Mouse (Mus musculus): Measurements from ENCODE around the gene Napb. TPM values are rescaled to one million over a fixed set of nuclear protein-coding genes. Genes with fewer than 3 reads are reported as not detected.
"Not testable (repeated sequence)": the region's sequence is repeated elsewhere in the genome, so short reads cannot be mapped to it uniquely, and the experiment has no call there.

Gene Napb
- polyA plus RNA-seq (2012; ENCODE audit: insufficient read depth, insufficient read length, missing spikeins) = 0.40 and 1.0 TPM in 2 replicates

DNA sequence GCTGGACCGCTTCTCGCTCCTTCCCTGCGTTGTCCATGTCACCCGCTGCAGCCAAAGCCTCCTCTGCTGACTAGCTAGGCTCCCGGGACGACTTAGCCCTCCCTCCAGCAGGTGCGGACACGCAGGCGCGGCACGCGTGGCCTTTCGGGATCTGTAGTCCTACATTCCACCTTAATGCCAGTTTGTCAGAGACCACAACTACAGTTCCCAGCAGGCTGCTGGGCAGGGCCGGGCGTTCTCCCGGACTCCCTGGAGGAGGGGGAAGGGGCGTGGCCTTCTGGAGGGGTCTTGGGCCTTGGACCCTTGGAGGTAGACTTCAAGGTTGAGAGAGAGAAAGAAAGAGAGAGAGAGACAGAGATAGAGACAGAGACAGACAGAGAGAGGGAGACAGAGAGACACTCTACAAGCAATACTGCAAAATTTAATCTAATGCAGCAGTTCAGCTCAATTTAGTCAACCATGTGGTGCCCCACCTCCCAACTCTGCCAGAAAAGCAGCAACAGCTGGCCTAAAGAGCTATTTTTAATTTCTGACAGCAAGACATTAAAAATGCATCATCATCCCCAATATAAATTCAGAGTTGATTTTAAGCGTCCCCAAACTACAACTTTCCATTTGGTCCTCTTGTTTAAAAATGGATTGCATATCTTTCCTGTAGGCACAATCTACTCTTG lies at the start of gene Napb:
TSS of gene Napb (minus strand) at position 141 of the 674 bp plus-strand sequence.
- no peaks in the 10 kb centered on the region for H3K4me1 ChIP-seq (ENCODE audit: control insufficient read depth, insufficient read depth, insufficient read length, low read length)
- peak within 1 kb of the TSS; percentile 94 for H3K4me3 ChIP-seq (ENCODE audit: insufficient read depth, low read depth, low read length)
- H3K27ac ChIP-seq (replicated peaks; ENCODE audit: low read depth, low read length) = no peak within 1 kb of the TSS

DNA sequence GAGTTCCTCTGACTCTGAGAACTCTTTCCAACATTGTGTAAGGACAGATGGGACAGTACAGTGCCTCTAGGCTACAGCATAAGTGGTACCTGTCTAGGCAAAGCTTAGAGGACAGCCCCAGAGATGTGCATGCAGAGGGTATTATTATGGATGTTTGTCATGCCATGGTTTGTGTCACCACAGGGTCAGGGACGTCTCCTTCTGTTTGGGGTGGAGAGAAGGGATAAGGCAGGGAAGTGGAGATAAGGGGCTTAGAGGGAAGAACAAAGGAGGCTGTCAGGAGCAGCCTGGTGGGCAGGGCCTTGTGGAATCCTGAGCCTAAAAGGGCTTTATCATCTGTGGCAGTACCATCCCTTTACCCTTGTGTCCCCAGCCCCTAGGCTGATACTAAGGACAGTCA lies 49.4 kb upstream of the Napb start, which contains the start of gene 8030411F24Rik:
TSS of gene 8030411F24Rik (plus strand) at position 301 of the 400 bp plus-strand sequence.
- Histone ChIP-seq H3K4me3 (ENCODE audit: insufficient read depth, low read depth, low read length) (no peak within 1 kb of the TSS), H3K4me1 (ENCODE audit: control insufficient read depth, insufficient read depth, insufficient read length, low read length) (no peaks in the 10 kb centered on the region), H3K27ac (replicated peaks; ENCODE audit: low read depth, low read length) (no peak within 1 kb of the TSS)

GRCm38 (mm10) chr2:148771397-148771796 lies 39.1 kb upstream of the Napb start, which contains the start of gene Cst11:
Cst11 (minus strand) TSS chr2:148771497.
- H3K4me3 ChIP-seq (ENCODE audit: insufficient read depth, low read depth, low read length) = not testable (repeated sequence)

DNA sequence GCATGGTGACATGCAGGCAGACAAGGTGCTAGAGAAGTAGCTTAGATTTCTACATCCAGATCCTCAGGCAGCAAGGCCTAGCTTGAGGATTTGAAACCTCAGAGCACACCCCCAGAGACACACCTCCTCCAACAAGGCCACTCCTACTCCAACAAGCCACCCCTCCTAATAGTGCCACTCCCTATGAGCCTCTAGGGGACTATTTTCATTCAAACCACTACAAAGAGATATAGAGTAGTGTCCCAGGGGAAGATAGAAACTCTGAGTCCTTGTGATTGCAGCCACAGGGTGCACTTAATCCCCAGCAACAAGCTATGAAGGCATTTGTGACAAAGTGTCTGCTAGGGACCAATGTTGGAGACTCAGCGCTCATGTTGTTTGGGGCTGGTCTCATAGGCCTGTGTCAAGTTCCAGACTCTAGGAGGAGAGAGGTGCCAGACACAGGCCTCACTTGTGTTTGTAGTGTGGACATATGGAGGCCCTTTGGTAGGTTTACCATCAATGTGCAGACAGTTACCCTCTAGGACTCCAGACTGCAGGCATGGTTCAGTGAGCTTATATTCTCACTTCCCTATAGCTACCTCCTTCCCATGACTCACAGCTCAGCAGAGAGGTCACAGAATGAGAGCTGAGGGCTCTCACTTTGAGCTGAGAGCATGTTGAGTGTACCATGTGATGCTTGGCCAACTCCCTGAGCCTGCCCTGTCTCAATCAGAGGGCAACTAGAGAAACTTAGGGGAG lies 31.6 kb upstream of the Napb start:
- no peak overlapping the region for H3K4me3 ChIP-seq (ENCODE audit: insufficient read depth, low read depth, low read length)
- no peaks in the 10 kb centered on the region for H3K4me1 ChIP-seq (ENCODE audit: control insufficient read depth, insufficient read depth, insufficient read length, low read length)
- H3K27ac ChIP-seq (replicated peaks; ENCODE audit: low read depth, low read length) = no peak overlapping the region

More at GRCm38 (mm10) chr2:148771397-148771796, 39.1 kb upstream of the Napb start, which contains the start of gene Cst11:
- not testable (repeated sequence) for H3K27ac ChIP-seq (replicated peaks; ENCODE audit: low read depth, low read length); H3K4me1 ChIP-seq (ENCODE audit: control insufficient read depth, insufficient read depth, insufficient read length, low read length)

DNA sequence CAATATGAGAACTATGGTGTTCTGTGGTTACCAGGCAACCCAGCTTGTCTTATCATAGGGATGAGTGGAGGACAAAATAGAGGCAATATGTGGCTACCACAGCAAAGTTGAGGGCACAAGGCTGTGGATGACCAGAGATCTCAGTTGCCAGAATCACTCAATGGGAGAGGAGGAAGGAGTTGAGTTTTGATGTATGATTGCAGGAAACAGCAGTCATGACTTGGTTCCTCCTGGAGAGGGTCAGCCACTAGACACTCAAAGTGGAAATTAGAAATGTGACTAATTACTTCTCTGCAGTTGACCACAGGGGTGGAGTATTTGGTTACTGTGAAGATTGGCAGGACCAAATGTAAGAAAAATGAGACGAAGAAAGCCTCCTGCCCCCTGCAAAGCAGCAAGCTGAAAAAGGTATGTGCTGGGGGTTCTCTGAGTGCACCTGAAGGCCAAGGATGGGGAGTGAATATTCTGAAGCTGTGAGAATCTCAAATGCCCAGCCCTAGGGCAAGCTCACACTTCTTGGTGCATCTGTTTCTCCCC lies 22.1 kb upstream of the Napb start:
- H3K27ac ChIP-seq (replicated peaks; ENCODE audit: low read depth, low read length) = no peak overlapping the region

GRCm38 (mm10) chr2:148751893-148752813 lies 19.9 kb upstream of the Napb start:
- H3K4me1 ChIP-seq (ENCODE audit: control insufficient read depth, insufficient read depth, insufficient read length, low read length) = no peaks in the 10 kb centered on the region
- peak overlapping the region; percentile 46 for H3K4me3 ChIP-seq (ENCODE audit: insufficient read depth, low read depth, low read length)
- H3K27ac ChIP-seq (replicated peaks; ENCODE audit: low read depth, low read length) = no peak overlapping the region

More for the DNA sequence above, 22.1 kb upstream of the Napb start:
- no peak overlapping the region for H3K4me3 ChIP-seq (ENCODE audit: insufficient read depth, low read depth, low read length)
- no peaks in the 10 kb centered on the region for H3K4me1 ChIP-seq (ENCODE audit: control insufficient read depth, insufficient read depth, insufficient read length, low read length)

- no peak within 1 kb of the TSS for H3K4me3 ChIP-seq (ENCODE audit: insufficient read depth, low read depth, low read length)
- H3K27ac ChIP-seq (replicated peaks; ENCODE audit: low read depth, low read length) = no peak within 1 kb of the TSS
- no peaks in the 10 kb centered on the region for H3K4me1 ChIP-seq (ENCODE audit: control insufficient read depth, insufficient read depth, insufficient read length, low read length)
Observed at GRCm38 (mm10) chr2:148750058-148750457, 17.8 kb upstream of the Napb start, which contains the start of gene Cstl1. Cstl1 (plus strand) TSS chr2:148750358.

- Histone ChIP-seq H3K4me1 (ENCODE audit: control insufficient read depth, insufficient read depth, insufficient read length, low read length) (no peaks in the 10 kb centered on the region), H3K27ac (replicated peaks; ENCODE audit: low read depth, low read length) (no peak overlapping the region), H3K4me3 (ENCODE audit: insufficient read depth, low read depth, low read length) (no peak overlapping the region)
Observed at GRCm38 (mm10) chr2:148743846-148744407, 11.7 kb upstream of the Napb start.

GRCm38 (mm10) chr2:148743001-148743400 lies 10.7 kb upstream of the Napb start:
- Histone ChIP-seq H3K27ac (replicated peaks; ENCODE audit: low read depth, low read length) (no peak overlapping the region), H3K4me1 (ENCODE audit: control insufficient read depth, insufficient read depth, insufficient read length, low read length) (no peaks in the 10 kb centered on the region), H3K4me3 (ENCODE audit: insufficient read depth, low read depth, low read length) (no peak overlapping the region)

DNA sequence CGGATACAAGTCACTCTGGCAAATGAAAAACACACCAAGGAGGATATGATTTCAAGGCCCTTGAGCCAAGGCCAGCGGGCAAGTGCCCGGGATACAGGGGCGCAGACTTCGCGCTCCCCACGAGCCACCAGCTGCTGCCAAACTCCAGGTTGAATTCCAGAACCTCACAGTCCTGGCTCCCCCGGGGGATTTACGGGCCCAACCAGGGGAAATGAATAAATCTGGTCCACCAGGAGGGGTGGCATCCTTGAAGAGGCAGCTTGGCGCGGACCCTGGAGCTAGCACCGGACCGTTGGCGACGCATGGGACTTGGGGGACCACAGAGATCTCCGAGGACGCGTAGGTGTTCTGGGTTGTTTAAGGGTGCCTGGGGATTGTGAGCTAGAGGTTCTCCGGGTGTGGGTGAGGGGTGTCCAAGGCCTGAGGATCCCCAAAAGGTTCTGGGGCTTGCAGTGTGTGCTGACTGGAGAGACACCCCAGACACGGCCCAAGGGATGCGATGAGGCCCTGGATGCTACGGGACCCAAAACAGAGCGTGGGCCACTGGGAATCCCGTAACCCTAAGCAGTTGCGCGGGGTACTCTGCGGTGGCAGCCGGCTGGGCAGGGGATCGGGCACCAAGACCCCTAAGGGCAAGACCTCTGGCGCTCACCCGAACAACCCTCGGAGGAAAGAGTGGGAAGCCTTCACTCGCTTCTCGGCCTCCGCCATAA lies 497 bp downstream of the Napb start:
- no peak overlapping the region for H3K27ac ChIP-seq (replicated peaks; ENCODE audit: low read depth, low read length)
- H3K4me1 ChIP-seq (ENCODE audit: control insufficient read depth, insufficient read depth, insufficient read length, low read length) = no peaks in the 10 kb centered on the region
- peak overlapping the region; percentile 94 for H3K4me3 ChIP-seq (ENCODE audit: insufficient read depth, low read depth, low read length)

DNA sequence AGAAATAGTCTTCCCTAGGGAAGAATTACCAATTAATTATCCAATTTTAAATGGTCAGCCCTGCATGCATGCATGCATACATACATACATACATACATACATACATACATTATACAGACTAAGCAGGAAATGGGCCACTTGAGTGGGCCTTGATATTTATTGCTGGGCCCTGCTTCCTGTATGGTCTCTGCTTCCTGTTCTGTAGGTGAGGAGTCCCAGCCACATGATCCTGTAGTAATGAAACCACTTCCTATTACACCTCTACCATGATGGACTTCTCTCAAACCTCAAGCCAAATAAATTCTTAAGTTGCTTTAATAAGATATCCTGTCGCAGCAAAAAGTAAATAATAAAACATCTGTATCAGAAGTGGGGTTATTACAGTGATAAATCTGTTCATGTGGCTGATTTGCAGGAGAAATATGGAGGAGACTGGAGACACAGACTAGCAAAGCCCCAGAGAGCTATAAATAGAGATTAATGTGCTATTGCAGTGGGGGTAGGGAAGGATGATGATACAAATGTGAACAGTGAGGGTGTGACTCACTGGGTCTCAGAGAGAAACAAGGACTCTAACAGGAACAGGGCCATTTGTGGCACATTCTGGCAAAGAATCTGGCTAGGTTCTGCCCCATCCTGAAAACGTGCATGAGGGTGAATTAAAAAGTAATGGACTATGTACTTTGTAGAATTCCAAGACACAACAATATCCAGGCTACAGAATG lies 12.8 kb downstream of the Napb start:
- Histone ChIP-seq H3K4me1 (ENCODE audit: control insufficient read depth, insufficient read depth, insufficient read length, low read length) (peaks cover 4% of the 10 kb centered on the region; the same call in 1 of the 2 replicates), H3K27ac (replicated peaks; ENCODE audit: low read depth, low read length) (no peak overlapping the region), H3K4me3 (ENCODE audit: insufficient read depth, low read depth, low read length) (no peak overlapping the region)

- no peak overlapping the region for H3K4me3 ChIP-seq (ENCODE audit: insufficient read depth, low read depth, low read length)
- H3K4me1 ChIP-seq (ENCODE audit: control insufficient read depth, insufficient read depth, insufficient read length, low read length) = no peaks in the 10 kb centered on the region
- no peak overlapping the region for H3K27ac ChIP-seq (replicated peaks; ENCODE audit: low read depth, low read length)
Observed at GRCm38 (mm10) chr2:148717072-148717471, 15.2 kb downstream of the Napb start.

DNA sequence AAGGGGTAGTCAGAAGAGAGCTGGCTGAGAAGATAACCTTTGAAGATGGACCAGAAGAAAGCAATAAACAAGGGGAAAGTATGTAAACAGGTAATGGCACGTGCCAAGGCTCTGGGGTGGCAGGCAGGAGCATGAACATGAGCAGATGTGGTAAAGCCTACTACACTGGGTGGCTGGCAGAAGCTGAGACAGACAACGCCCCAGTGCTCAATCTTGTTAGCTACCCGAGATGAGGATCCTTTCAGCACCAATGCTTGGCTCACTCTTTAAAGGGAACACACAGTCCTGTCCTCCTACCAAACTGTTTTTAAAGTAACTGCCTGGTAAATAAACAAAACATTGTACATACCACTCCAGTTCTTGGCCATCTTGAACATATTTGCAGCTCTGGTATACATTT lies 19.9 kb downstream of the Napb start:
- no peak overlapping the region for H3K27ac ChIP-seq (replicated peaks; ENCODE audit: low read depth, low read length)
- H3K4me3 ChIP-seq (ENCODE audit: insufficient read depth, low read depth, low read length) = no peak overlapping the region
- no peaks in the 10 kb centered on the region for H3K4me1 ChIP-seq (ENCODE audit: control insufficient read depth, insufficient read depth, insufficient read length, low read length)

All from brown adipose tissue, adult 24 weeks (tissue).